Mouse (Mus musculus) CH12.LX (cell line): Measurements from ENCODE around the gene Mrnip.

ENCODE experiments used
- CHD1 ChIP-seq: IDR thresholded peaks from 2 replicates; pipeline ENCODE4 v1.6.1; 2012; ENCODE audit warnings: low read depth, low read length, improper control_type of control experiment, inconsistent platforms
- CTCF ChIP-seq, 2 experiments: IDR thresholded peaks in 1 of 2; conservative IDR thresholded peaks in 1 of 2; 2 replicates each; pipeline ENCODE4 v1.5.1; 2011 to 2012; ENCODE audit warnings: low read depth in 2 of 2, low read length in 2 of 2, improper control_type of control experiment in 1 of 2, inconsistent platforms in 1 of 2, mild to moderate bottlenecking in 1 of 2, moderate library complexity in 1 of 2
- ELF1 ChIP-seq: IDR thresholded peaks from 2 replicates; pipeline ENCODE4 v1.6.1; 2014; ENCODE audit warnings: low read depth, mild to moderate bottlenecking, inconsistent platforms, low read length, improper control_type of control experiment
- ETS1 ChIP-seq: conservative IDR thresholded peaks from 2 replicates; pipeline ENCODE4 v1.6.1; 2012; ENCODE audit warnings: low read depth, mild to moderate bottlenecking, inconsistent platforms, low read length, improper control_type of control experiment, moderate library complexity
- JUND ChIP-seq: conservative IDR thresholded peaks from 2 replicates; pipeline ENCODE4 v1.6.1; 2011; ENCODE audit warnings: low read depth, low read length, improper control_type of control experiment
- TBP ChIP-seq: conservative IDR thresholded peaks from 2 replicates; pipeline ENCODE4 v1.6.1; 2011; ENCODE audit warnings: low read depth, low read length, improper control_type of control experiment
- ZKSCAN1 ChIP-seq: IDR thresholded peaks from 2 replicates; pipeline ENCODE4 v1.6.1; 2012; ENCODE audit warnings: low read depth, inconsistent platforms, low read length, improper control_type of control experiment, borderline replicate concordance

DNA sequence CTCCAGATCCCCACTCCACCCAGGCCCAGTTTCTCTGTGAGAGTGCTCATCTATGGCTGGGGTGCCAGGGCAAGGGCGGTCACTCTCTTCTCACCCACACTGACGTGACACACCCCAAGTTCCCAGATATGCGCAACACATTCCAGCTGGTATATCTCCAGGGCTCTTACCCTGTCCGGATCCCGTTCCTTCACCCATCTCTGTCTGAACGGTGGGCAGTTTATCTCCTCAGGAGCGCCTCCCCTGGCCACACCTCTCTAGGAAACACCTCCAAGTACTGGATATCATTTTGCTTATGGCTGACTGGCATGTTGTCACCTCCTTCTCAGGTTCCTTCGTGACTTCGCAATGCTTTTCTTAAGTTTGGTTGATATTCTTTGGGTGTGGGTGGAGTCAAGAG, 41.4 kb downstream of the Mrnip start:
- TF ChIP-seq ETS1, result no peak
- TF ChIP-seq ZKSCAN1, result no peak
- TF ChIP-seq CTCF (conservative IDR thresholded peaks at IDR 0.05 in 1 of 2, IDR thresholded peaks at IDR 0.05 in 1 of 2; ENCODE audit: low read depth in 2 of 2, low read length in 2 of 2), result 0 out of 4 replicates have a peak, but pooled peaks of 1 of the 2 experiments have one; percentile 0
- TF ChIP-seq TBP, result no peak
- no peak for TF ChIP-seq ELF1
- no peak for TF ChIP-seq CHD1
- no peak for TF ChIP-seq JUND
